Mouse (Mus musculus) cerebellum, adult 2 months (tissue): Measurements from ENCODE around the gene Usp6nl.

Experiments
- CTCF ChIP-seq: fragments of 200-500 bp; IDR thresholded peaks from 2 replicates; pipeline ENCODE4 v1.5.1; 2011; ENCODE audit warnings: low read depth, mild to moderate bottlenecking, control low read depth, low read length, moderate library complexity, borderline replicate concordance; ENCODE audit not compliant: insufficient read depth
- POLR2A ChIP-seq: fragments of 200-500 bp; IDR thresholded peaks from 2 replicates; pipeline ENCODE4 v1.6.1; 2011; ENCODE audit warnings: low read length, control low read depth, borderline replicate concordance; ENCODE audit not compliant: insufficient read depth

- TF ChIP-seq POLR2A (no peak), CTCF (no peak)
These were observed 28.5 kb upstream of the Usp6nl start for GRCm38 (mm10) chr2:6293825-6294444.
